Mouse (Mus musculus) olfactory bulb, adult 2 months (tissue): Measurements from ENCODE around the gene Fcgr2b.

ENCODE experiments used
- CTCF ChIP-seq: fragments of 200-500 bp; IDR thresholded peaks from 2 replicates; pipeline ENCODE4 v1.5.1; 2012; ENCODE audit warnings: low read depth, mild to moderate bottlenecking, low read length, moderate library complexity; ENCODE audit not compliant: insufficient read depth
- POLR2A ChIP-seq: fragments of 200-500 bp; IDR thresholded peaks from 2 replicates; pipeline ENCODE4 v1.6.1; 2012; ENCODE audit warnings: mild to moderate bottlenecking, low read depth, low read length, moderate library complexity; ENCODE audit not compliant: insufficient read depth

DNA sequence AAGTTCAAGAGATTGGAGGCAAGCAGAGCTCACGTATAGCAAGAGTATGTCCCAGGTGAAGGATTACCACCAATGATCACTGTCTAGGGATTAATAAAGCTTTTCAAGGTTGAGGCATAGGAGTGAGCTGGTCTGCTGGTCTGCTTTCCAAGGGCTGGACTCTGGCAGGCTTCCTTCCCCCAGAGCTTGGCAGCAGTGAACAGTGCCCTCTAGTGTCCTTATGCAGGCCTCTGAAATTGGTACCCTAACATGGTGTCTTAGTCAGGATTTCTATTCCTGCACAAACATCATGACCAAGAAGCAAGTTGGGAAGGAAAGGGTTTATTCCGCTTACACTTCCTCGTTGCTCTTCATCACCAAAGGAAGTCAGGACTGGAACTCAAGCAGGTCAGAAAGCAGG lies 20.4 kb upstream of the Fcgr2b start:
- TF ChIP-seq CTCF: 0 out of 2 replicates have a peak, but pooled peaks have one; percentile 20
- no peak for TF ChIP-seq POLR2A
